Mouse (Mus musculus): ENCODE measurements around the gene Med24.

- TF ChIP-seq GATA1 (IDR thresholded peaks at IDR 0.05; ENCODE audit: borderline replicate concordance, low read length) (no peak), FLI1 (IDR thresholded peaks at IDR 0.05; ENCODE audit: low read length) (no peak)
Observed at GRCm38 (mm10) chr11:98686976-98687375, 42.3 kb downstream of the Med24 start.

Measured in megakaryocyte, embryonic 14.5 days (primary cell).